Mouse (Mus musculus): Measurements from ENCODE around the gene Tceal5.

Gene Tceal5

DNA sequence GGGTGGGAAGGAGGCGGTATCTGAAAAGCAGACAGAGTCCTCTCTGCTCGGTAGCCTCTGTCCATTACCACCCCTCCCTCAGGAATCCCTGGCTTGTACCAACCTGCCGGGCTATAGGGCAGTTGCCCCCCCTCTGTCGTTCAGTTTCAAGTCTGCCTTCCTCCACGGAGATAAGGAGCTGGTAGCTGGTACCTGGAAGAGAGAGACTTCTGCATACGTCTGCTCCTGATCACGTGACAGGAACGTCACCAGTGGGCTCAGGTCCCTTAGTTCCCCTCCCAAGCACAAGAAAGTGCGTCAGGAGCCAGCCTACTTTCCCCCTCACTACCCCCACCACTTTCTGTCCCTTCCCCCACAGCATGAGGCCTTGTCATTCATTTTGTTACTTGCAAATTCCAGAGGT lies at the start of gene Tceal5:
Gene Tceal5 (minus strand): TSS at position 213 of the 403 bp plus-strand sequence.
- no peaks in the 10 kb centered on the region for H3K36me3 ChIP-seq (ENCODE audit: insufficient read depth, low read length)
- H3K9me3 ChIP-seq (ENCODE audit: low read length) = no peaks in the 10 kb centered on the region
- H3K4me1 ChIP-seq (replicated peaks; ENCODE audit: low read depth, low read length) = peaks cover 9% of the 10 kb centered on the region
- peak within 1 kb of the TSS; percentile 59 for H3K4me3 ChIP-seq (replicated peaks; ENCODE audit: low read length)
- H3K27me3 ChIP-seq (ENCODE audit: insufficient read depth, low read length) = peaks cover 3% of the 10 kb centered on the region; the same call in 1 of the 2 replicates
- TF ChIP-seq CTCF (conservative IDR thresholded peaks at IDR 0.05; ENCODE audit: low read length) (no peak), POU5F1 (IDR thresholded peaks at IDR 0.05; ENCODE audit: borderline replicate concordance, low read length) (no peak), NANOG (IDR thresholded peaks at IDR 0.05; ENCODE audit: borderline replicate concordance, low read length) (no peak)

DNA sequence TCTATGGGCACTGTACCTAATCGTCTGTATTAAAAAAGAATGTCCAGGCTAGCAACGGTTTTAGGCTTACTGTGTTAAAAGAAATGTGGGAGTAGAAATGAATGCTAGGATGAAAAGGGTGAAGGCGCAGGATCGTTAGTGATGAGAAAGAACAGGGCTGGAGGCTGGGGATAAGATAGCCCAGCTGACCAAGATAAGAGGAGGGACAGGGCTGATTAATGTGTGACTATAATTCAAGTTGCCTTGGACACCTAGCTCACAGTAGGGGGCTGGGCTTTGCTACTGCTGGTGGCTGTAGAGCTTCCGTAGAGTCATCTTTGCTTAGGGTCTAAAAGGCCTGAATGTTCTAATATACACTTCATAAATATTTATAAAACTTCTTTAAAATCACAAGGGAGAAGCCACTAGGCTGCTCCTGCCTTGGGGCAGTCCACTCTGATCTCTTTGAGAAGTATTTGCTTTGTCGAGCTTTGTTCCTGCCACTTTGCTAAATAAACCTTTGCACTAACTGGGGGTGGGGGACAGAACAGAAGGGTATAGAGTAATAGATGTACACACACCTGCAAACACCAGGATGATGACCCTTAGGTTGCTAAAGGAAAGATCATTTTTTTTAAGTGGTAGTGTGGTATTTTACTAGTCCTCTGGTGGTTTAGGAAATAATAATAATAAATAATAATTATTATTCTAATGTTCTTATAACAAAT lies 48.5 kb upstream of the Tceal5 start:
- Histone ChIP-seq H3K4me1 (replicated peaks; ENCODE audit: low read depth, low read length) (no peaks in the 10 kb centered on the region), H3K4me3 (replicated peaks; ENCODE audit: low read length) (no peak overlapping the region)
- TF ChIP-seq POU5F1 (IDR thresholded peaks at IDR 0.05; ENCODE audit: borderline replicate concordance, low read length) = no peak
- TF ChIP-seq CTCF (conservative IDR thresholded peaks at IDR 0.05; ENCODE audit: low read length) = no peak
- TF ChIP-seq NANOG (IDR thresholded peaks at IDR 0.05; ENCODE audit: borderline replicate concordance, low read length) = no peak

DNA sequence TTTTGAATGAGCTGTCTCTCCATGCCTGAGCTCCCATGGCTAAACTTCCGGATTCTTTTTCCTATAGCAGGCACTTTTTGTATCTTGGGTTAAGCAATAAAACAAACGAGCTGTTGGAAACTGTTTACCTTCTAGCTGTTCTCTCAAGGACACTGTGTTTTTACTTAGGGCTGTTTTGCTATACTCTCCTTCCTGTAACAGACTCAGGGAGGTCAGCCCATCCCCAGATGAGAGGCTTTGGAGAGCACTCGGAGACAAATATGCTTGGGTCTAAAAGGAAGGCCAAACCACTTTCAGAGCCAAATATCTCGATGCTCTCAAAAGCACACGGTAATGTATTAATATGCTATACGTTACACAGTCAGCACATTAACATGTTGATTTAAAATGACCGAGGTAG lies 46.0 kb upstream of the Tceal5 start:
- no peaks in the 10 kb centered on the region for H3K9me3 ChIP-seq (ENCODE audit: low read length)
- TF ChIP-seq CTCF (conservative IDR thresholded peaks at IDR 0.05; ENCODE audit: low read length) = no peak
- no peak for TF ChIP-seq NANOG (IDR thresholded peaks at IDR 0.05; ENCODE audit: borderline replicate concordance, low read length)
- TF ChIP-seq POU5F1 (IDR thresholded peaks at IDR 0.05; ENCODE audit: borderline replicate concordance, low read length) = no peak
- H3K4me3 ChIP-seq (replicated peaks; ENCODE audit: low read length) = no peak overlapping the region
- no peaks in the 10 kb centered on the region for H3K27me3 ChIP-seq (ENCODE audit: insufficient read depth, low read length)
- H3K36me3 ChIP-seq (ENCODE audit: insufficient read depth, low read length) = peaks cover 18% of the 10 kb centered on the region
- H3K4me1 ChIP-seq (replicated peaks; ENCODE audit: low read depth, low read length) = no peaks in the 10 kb centered on the region

More for the DNA sequence above, 48.5 kb upstream of the Tceal5 start:
- Histone ChIP-seq H3K27me3 (ENCODE audit: insufficient read depth, low read length) (no peaks in the 10 kb centered on the region), H3K36me3 (ENCODE audit: insufficient read depth, low read length) (peaks cover 13% of the 10 kb centered on the region), H3K9me3 (ENCODE audit: low read length) (no peaks in the 10 kb centered on the region)

- Histone ChIP-seq H3K4me3 (replicated peaks; ENCODE audit: low read length) (no peak overlapping the region), H3K36me3 (ENCODE audit: insufficient read depth, low read length) (peaks cover 18% of the 10 kb centered on the region), H3K9me3 (ENCODE audit: low read length) (no peaks in the 10 kb centered on the region), H3K4me1 (replicated peaks; ENCODE audit: low read depth, low read length) (no peaks in the 10 kb centered on the region), H3K27me3 (ENCODE audit: insufficient read depth, low read length) (no peaks in the 10 kb centered on the region)
- no peak for TF ChIP-seq NANOG (IDR thresholded peaks at IDR 0.05; ENCODE audit: borderline replicate concordance, low read length)
- TF ChIP-seq CTCF (conservative IDR thresholded peaks at IDR 0.05; ENCODE audit: low read length) = no peak
- TF ChIP-seq POU5F1 (IDR thresholded peaks at IDR 0.05; ENCODE audit: borderline replicate concordance, low read length) = no peak
These were observed 45.1 kb upstream of the Tceal5 start for GRCm38 (mm10) chrX:136248811-136249210.

- peaks cover 18% of the 10 kb centered on the region for H3K36me3 ChIP-seq (ENCODE audit: insufficient read depth, low read length)
- no peak for TF ChIP-seq NANOG (IDR thresholded peaks at IDR 0.05; ENCODE audit: borderline replicate concordance, low read length)
These were observed 41.9 kb upstream of the Tceal5 start for GRCm38 (mm10) chrX:136245521-136246071.

DNA sequence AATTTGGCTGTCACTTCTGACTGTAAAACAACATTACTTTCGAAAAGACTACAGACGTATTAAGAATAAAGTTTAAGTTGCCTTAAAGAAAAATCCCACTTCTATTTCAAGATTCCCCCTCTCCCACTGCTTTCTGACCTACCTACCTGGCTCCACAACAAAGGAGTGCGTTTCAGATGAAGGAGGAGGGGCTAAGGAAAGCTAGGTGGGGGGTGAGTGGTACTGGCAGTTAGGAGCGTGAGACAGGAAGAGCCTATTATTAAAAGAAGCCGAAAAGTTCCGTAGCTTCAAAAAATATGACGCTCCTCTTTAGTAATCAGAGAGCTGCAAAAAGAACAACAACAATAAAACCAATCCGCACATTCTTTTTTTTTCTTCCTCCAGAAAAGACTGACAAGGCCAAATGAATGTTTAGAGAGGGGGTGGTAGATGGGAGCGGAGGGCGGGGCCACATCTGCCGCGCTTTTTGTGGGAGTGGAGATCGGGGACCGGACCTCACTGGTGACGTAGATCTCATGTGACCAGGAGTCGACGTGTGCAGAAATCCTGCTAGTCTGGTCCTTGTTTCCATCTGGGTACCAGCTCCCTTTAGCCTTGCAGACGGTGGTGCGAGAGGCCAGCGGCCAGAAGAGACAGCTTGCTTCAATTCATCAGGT lies 41.0 kb upstream of the Tceal5 start, which contains the start of gene Tceal9:
Gene Tceal9 (plus strand): TSS at position 506 of the 656 bp plus-strand sequence.
- Histone ChIP-seq H3K36me3 (ENCODE audit: insufficient read depth, low read length) (peaks cover 18% of the 10 kb centered on the region), H3K27me3 (ENCODE audit: insufficient read depth, low read length) (no peaks in the 10 kb centered on the region), H3K4me1 (replicated peaks; ENCODE audit: low read depth, low read length) (no peaks in the 10 kb centered on the region), H3K4me3 (replicated peaks; ENCODE audit: low read length) (peak within 1 kb of the TSS; percentile 85), H3K9me3 (ENCODE audit: low read length) (no peaks in the 10 kb centered on the region)
- TF ChIP-seq POU5F1 (IDR thresholded peaks at IDR 0.05; ENCODE audit: borderline replicate concordance, low read length) = no peak
- TF ChIP-seq NANOG (IDR thresholded peaks at IDR 0.05; ENCODE audit: borderline replicate concordance, low read length) = no peak
- no peak for TF ChIP-seq CTCF (conservative IDR thresholded peaks at IDR 0.05; ENCODE audit: low read length)

More at GRCm38 (mm10) chrX:136245521-136246071, 41.9 kb upstream of the Tceal5 start:
- H3K9me3 ChIP-seq (ENCODE audit: low read length) = no peaks in the 10 kb centered on the region
- H3K27me3 ChIP-seq (ENCODE audit: insufficient read depth, low read length) = no peaks in the 10 kb centered on the region
- no peaks in the 10 kb centered on the region for H3K4me1 ChIP-seq (replicated peaks; ENCODE audit: low read depth, low read length)
- H3K4me3 ChIP-seq (replicated peaks; ENCODE audit: low read length) = peak overlapping the region; percentile 85

GRCm38 (mm10) chrX:136243181-136243580 lies 39.5 kb upstream of the Tceal5 start:
- no peak for TF ChIP-seq NANOG (IDR thresholded peaks at IDR 0.05; ENCODE audit: borderline replicate concordance, low read length)
- no peak overlapping the region for H3K4me3 ChIP-seq (replicated peaks; ENCODE audit: low read length)
- peaks cover 15% of the 10 kb centered on the region for H3K36me3 ChIP-seq (ENCODE audit: insufficient read depth, low read length)
- H3K9me3 ChIP-seq (ENCODE audit: low read length) = no peaks in the 10 kb centered on the region
- H3K27me3 ChIP-seq (ENCODE audit: insufficient read depth, low read length) = no peaks in the 10 kb centered on the region
- H3K4me1 ChIP-seq (replicated peaks; ENCODE audit: low read depth, low read length) = 0 out of 2 replicates have a peak, but pooled peaks cover 4% of the 10 kb centered on the region

DNA sequence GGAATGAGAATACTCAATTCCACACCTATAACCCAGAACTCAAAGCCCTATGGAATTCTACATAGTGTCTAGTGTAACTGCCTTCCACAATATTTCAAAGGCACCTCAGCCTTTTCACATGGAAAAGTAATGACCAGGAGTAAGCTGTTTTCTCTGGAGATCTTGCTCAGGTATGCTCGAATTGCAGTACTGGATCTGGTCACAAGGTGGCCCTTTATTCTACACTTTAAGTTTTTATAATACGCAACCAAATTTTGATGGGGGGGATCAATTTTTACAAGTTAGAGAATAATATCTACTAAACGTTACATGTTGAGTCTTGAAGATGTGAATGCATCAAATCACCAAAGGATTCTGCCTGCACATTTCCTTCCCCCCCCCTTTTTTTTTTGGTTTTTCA lies 34.4 kb upstream of the Tceal5 start:
- Histone ChIP-seq H3K9me3 (ENCODE audit: low read length) (no peaks in the 10 kb centered on the region), H3K4me1 (replicated peaks; ENCODE audit: low read depth, low read length) (0 out of 2 replicates have a peak, but pooled peaks cover 4% of the 10 kb centered on the region), H3K27me3 (ENCODE audit: insufficient read depth, low read length) (no peaks in the 10 kb centered on the region), H3K36me3 (ENCODE audit: insufficient read depth, low read length) (no peaks in the 10 kb centered on the region), H3K4me3 (replicated peaks; ENCODE audit: low read length) (no peak overlapping the region)
- TF ChIP-seq CTCF (conservative IDR thresholded peaks at IDR 0.05; ENCODE audit: low read length) (peak; percentile 42), NANOG (IDR thresholded peaks at IDR 0.05; ENCODE audit: borderline replicate concordance, low read length) (no peak)

Measured in E14TG2a.4 (cell line).